Mouse (Mus musculus) ES-E14 (cell line): Measurements from ENCODE around the gene Btla.

Source experiments
- HCFC1 ChIP-seq: IDR thresholded peaks from 2 replicates; pipeline ENCODE4 v1.6.1; 2012; ENCODE audit warnings: low read length, inconsistent platforms, borderline replicate concordance; ENCODE audit not compliant: insufficient read depth
- MAFK ChIP-seq: IDR thresholded peaks from 2 replicates; pipeline ENCODE4 v1.6.1; 2014; ENCODE audit warnings: mild to moderate bottlenecking, low read depth, low read length, inconsistent platforms; ENCODE audit not compliant: insufficient read depth
- ZC3H11A ChIP-seq: IDR thresholded peaks from 2 replicates; pipeline ENCODE4 v1.6.1; 2012; ENCODE audit warnings: low read depth, mild to moderate bottlenecking, inconsistent platforms, low read length, borderline replicate concordance
- ZNF384 ChIP-seq: IDR thresholded peaks from 2 replicates; pipeline ENCODE4 v1.6.1; 2012; ENCODE audit warnings: low read depth, low read length, inconsistent platforms

GRCm38 (mm10) chr16:45242700-45243099 lies 18.6 kb downstream of the Btla start:
- TF ChIP-seq ZNF384 (no peak), MAFK (no peak), ZC3H11A (no peak), HCFC1 (no peak)
